Mouse (Mus musculus): ENCODE measurements around the gene Trim5. TPM values are rescaled to one million over a fixed set of nuclear protein-coding genes. Genes with fewer than 3 reads are reported as not detected.
A peak's percentile ranks its signal among the peaks of the same experiment; 100 is the strongest.
"Not testable (repeated sequence)": the region's sequence is repeated elsewhere in the genome, so short reads cannot be mapped to it uniquely, and the experiment has no call there.

Trim5 gene
- polyA plus RNA-seq, 1 experiment: 2.8 TPM

DNA sequence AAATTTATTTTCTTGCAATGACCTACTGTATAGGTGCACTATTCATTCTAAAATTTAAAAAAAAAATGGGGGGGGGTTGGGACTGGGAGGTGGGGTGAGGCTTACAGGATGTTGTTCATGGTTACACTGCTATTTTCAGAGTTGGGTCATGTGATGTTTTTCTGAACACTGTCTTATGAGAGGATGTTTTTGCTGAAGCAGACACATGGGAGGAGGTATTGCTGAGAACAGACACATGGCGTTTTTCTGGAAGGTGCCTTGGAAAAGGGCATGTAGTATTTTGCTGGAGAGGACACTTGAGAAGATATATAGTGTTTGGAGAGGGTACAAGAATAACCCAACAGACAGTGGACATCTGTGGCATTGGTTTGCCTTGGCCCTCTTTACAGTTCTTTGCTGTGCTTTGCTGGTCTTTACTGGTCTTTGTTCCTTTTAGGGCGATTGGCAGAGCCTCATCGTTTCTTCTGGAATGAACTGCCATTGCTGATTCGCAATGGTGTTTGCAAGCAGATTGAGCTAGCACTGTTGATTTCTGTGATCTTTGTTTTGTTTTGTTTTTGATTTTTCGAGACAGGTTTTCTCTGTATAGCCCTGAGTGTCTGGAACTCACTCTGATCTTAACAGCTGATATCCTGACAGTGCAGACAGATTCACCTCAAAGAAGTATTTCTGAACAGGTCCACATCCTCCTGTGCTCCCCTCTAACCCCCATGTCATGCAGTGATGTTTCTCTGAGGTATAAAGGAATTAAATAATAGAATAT is 3.9 kb upstream of the Trim5 start:
- peak; percentile 3 for DNase-seq
- no peaks in the 10 kb centered on the region for H3K36me3 ChIP-seq (ENCODE audit: control insufficient read depth, insufficient read depth, low read length)
- H3K27ac ChIP-seq (ENCODE audit: control insufficient read depth, insufficient read depth, low read length): peak overlapping the region; percentile 34; the same call in 1 of the 2 replicates
- no peak for TF ChIP-seq POLR2A (IDR thresholded peaks at IDR 0.05; ENCODE audit: control insufficient read depth, extremely low read depth, insufficient read depth, low read length, poor library complexity)
- TF ChIP-seq CTCF (IDR thresholded peaks at IDR 0.05; ENCODE audit: borderline replicate concordance, control insufficient read depth, extremely low read depth, insufficient read depth, low read length, poor library complexity): no peak
- peaks cover 12% of the 10 kb centered on the region for H3K4me1 ChIP-seq (replicated peaks; ENCODE audit: control insufficient read depth, insufficient read depth, low read length)
- WGBS: 69% methylated on average over 5 of the region's 5 CpGs
- no peak overlapping the region for H3K4me3 ChIP-seq (ENCODE audit: control insufficient read depth, insufficient read depth, low read length)
- H3K27me3 ChIP-seq (ENCODE audit: control insufficient read depth, insufficient read depth, low read length): no peaks in the 10 kb centered on the region

GRCm38 (mm10) chr7:104290641-104291040 is 2.7 kb upstream of the Trim5 start:
- 98% methylated on average over 1 of the region's 1 CpGs for WGBS
- no peak for TF ChIP-seq CTCF (IDR thresholded peaks at IDR 0.05; ENCODE audit: borderline replicate concordance, control insufficient read depth, extremely low read depth, insufficient read depth, low read length, poor library complexity)
- no peak for TF ChIP-seq POLR2A (IDR thresholded peaks at IDR 0.05; ENCODE audit: control insufficient read depth, extremely low read depth, insufficient read depth, low read length, poor library complexity)
- no peak for DNase-seq
- Histone ChIP-seq H3K27me3 (ENCODE audit: control insufficient read depth, insufficient read depth, low read length) (no peaks in the 10 kb centered on the region), H3K4me3 (ENCODE audit: control insufficient read depth, insufficient read depth, low read length) (no peak overlapping the region), H3K27ac (ENCODE audit: control insufficient read depth, insufficient read depth, low read length) (peak overlapping the region; percentile 32), H3K36me3 (ENCODE audit: control insufficient read depth, insufficient read depth, low read length) (no peaks in the 10 kb centered on the region), H3K4me1 (replicated peaks; ENCODE audit: control insufficient read depth, insufficient read depth, low read length) (peaks cover 12% of the 10 kb centered on the region)

DNA sequence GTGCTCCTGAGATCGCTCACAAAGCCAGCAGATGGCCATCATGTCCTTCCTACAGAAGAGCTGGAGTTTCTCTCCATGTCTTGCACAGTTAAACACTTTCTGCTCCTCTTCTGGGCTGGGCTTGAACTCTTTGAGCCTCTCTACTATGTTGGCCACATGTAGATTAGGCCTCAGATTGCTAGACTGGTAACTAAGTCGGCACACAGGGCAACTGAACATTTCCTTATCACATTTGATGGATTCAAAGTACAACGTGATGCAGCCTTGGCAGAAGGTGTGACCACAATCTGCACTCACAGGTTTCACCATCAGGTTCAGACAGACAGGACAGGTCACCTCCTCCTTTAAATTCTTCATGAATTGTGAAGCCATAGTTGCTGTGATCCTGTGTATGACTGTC is 8.5 kb downstream of the Trim5 start:
- not testable (repeated sequence) for DNase-seq; H3K4me1 ChIP-seq (replicated peaks; ENCODE audit: control insufficient read depth, insufficient read depth, low read length); H3K4me3 ChIP-seq (ENCODE audit: control insufficient read depth, insufficient read depth, low read length); H3K27me3 ChIP-seq (ENCODE audit: control insufficient read depth, insufficient read depth, low read length); H3K27ac ChIP-seq (ENCODE audit: control insufficient read depth, insufficient read depth, low read length); H3K36me3 ChIP-seq (ENCODE audit: control insufficient read depth, insufficient read depth, low read length)
- WGBS: 91% methylated on average over 3 of the region's 3 CpGs

DNA sequence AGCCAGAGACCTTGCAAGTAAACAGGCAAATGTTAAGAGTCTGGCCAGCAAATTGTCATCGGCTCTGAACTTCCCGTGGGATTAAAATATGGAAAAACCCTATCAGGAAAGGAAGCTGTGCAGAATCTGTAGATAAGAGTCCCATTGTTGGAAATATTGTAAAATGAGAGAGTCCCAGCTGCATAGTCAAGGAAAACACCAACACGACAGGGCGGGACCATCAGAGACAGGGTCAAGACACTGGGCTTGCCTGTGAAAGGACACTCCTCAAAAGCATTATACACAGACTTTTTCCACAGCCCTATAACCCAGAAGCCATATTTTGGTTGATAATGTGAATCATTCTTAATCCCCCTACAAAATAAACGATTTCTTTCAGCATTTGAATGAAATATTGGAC is 22.6 kb downstream of the Trim5 start:
- H3K27ac ChIP-seq (ENCODE audit: control insufficient read depth, insufficient read depth, low read length); H3K4me1 ChIP-seq (replicated peaks; ENCODE audit: control insufficient read depth, insufficient read depth, low read length); DNase-seq; H3K36me3 ChIP-seq (ENCODE audit: control insufficient read depth, insufficient read depth, low read length); H3K4me3 ChIP-seq (ENCODE audit: control insufficient read depth, insufficient read depth, low read length); H3K27me3 ChIP-seq (ENCODE audit: control insufficient read depth, insufficient read depth, low read length): not testable (repeated sequence)
- 97% methylated on average over 5 of the region's 5 CpGs for WGBS

DNA sequence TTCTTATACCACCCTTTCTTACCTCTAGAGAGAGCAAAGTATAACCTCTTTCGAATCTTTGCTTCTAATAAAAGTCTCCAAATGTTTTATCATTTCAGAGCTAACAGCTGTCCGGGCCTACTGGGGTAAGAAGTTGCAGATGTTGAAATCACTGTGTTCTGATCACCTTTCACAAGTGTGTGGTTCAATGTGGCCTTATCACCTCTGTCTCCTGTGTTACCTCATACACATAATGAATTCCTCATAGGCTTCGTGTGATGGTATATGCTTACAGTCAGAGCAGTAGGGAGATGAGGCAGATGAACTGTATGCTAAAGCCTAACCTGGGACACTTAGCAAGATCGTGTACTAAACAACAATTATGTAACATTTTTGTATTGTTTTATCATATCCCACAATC is 27.5 kb downstream of the Trim5 start:
- not testable (repeated sequence) for H3K27me3 ChIP-seq (ENCODE audit: control insufficient read depth, insufficient read depth, low read length); DNase-seq; H3K4me1 ChIP-seq (replicated peaks; ENCODE audit: control insufficient read depth, insufficient read depth, low read length); H3K36me3 ChIP-seq (ENCODE audit: control insufficient read depth, insufficient read depth, low read length); H3K4me3 ChIP-seq (ENCODE audit: control insufficient read depth, insufficient read depth, low read length); H3K27ac ChIP-seq (ENCODE audit: control insufficient read depth, insufficient read depth, low read length)
- WGBS: 95% methylated on average over 4 of the region's 4 CpGs

DNA sequence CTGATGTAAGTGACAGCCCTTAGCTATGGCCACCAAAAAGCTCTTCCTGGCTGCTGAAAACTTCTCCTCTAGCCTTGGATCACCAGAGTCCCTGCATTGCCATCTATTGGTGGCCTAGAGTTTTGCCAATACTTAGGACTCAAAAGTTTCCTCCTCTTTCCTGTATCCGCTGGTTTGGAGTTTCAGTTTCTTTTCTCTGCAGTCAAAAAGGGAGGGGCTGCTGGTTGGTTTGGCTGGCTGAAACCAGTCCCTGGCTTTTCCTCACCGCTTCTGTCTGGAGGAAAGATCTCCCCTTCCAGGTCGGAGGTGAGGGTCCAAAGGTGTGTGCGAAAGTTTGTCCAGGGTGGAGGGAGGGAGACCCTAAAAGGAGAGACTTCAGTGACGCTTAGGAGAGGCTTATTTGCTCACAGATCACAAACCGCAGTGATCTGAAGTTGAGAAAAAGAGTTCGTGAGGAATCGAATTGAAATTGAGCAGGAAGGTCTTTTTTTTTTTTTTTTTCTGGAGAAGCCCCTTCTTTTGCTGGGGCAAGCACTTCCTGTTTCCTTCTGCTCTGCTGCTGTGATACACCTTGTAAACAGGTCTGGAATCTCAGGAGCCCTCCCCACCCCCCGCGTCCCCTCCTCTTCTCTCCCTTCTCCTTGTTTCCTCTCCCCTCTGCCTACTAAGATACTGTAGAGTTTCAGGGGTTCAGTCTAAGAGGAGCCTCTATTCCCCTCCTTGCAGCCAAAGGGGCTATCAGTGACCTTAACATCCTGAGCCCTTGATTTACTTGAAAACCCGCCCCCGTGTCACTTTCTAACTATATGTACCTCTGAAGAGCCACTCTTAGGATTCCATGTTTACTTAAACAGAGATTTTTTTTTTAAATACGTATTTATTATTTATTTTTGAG is 43.4 kb downstream of the Trim5 start, which contains the start of gene Trim34a:
Gene Trim34a (plus strand): TSS at position 171 of the 895 bp plus-strand sequence.
- Histone ChIP-seq H3K27ac (ENCODE audit: control insufficient read depth, insufficient read depth, low read length) (peak within 1 kb of the TSS; percentile 85), H3K4me3 (ENCODE audit: control insufficient read depth, insufficient read depth, low read length) (peak within 1 kb of the TSS; percentile 72), H3K36me3 (ENCODE audit: control insufficient read depth, insufficient read depth, low read length) (no peaks in the 10 kb centered on the region), H3K27me3 (ENCODE audit: control insufficient read depth, insufficient read depth, low read length) (no peaks in the 10 kb centered on the region), H3K4me1 (replicated peaks; ENCODE audit: control insufficient read depth, insufficient read depth, low read length) (0 out of 2 replicates have a peak, but pooled peaks cover 2% of the 10 kb centered on the region)
- under 1% methylated on average over 13 of the region's 13 CpGs for WGBS
- TF ChIP-seq CTCF (IDR thresholded peaks at IDR 0.05; ENCODE audit: borderline replicate concordance, control insufficient read depth, extremely low read depth, insufficient read depth, low read length, poor library complexity) (no peak), POLR2A (IDR thresholded peaks at IDR 0.05; ENCODE audit: control insufficient read depth, extremely low read depth, insufficient read depth, low read length, poor library complexity) (no peak)
- DNase-seq: peak; percentile 70

GRCm38 (mm10) chr7:104243616-104244015 is 44.3 kb downstream of the Trim5 start:
- H3K27ac ChIP-seq (ENCODE audit: control insufficient read depth, insufficient read depth, low read length): no peak overlapping the region
- H3K4me3 ChIP-seq (ENCODE audit: control insufficient read depth, insufficient read depth, low read length): no peak overlapping the region
- H3K27me3 ChIP-seq (ENCODE audit: control insufficient read depth, insufficient read depth, low read length): no peaks in the 10 kb centered on the region
- no peaks in the 10 kb centered on the region for H3K36me3 ChIP-seq (ENCODE audit: control insufficient read depth, insufficient read depth, low read length)
- 0 out of 2 replicates have a peak, but pooled peaks cover 2% of the 10 kb centered on the region for H3K4me1 ChIP-seq (replicated peaks; ENCODE audit: control insufficient read depth, insufficient read depth, low read length)
- WGBS: 90% methylated on average over 1 of the region's 1 CpGs
- no peak for DNase-seq
- TF ChIP-seq POLR2A (IDR thresholded peaks at IDR 0.05; ENCODE audit: control insufficient read depth, extremely low read depth, insufficient read depth, low read length, poor library complexity) (no peak), CTCF (IDR thresholded peaks at IDR 0.05; ENCODE audit: borderline replicate concordance, control insufficient read depth, extremely low read depth, insufficient read depth, low read length, poor library complexity) (no peak)

All from thymus, adult 2 months (tissue).